Mouse (Mus musculus) neural tube, embryonic 15.5 days (tissue): Measurements from ENCODE around the gene Ly6g5b. TPM values are rescaled to one million over a fixed set of nuclear protein-coding genes. Genes with fewer than 3 reads are reported as not detected.
A peak's percentile ranks its signal among the peaks of the same experiment; 100 is the strongest.

Experiments used
- ATAC-seq: fragments of 200-750 bp; cut with Nextera tagmentation; 2 replicates; pipeline ENCODE4 v1.8.0; 2017; ENCODE audit warnings: mild to moderate bottlenecking, moderate TSS enrichment, moderate library complexity; ENCODE audit not compliant: low FRiP score
- H3K27ac ChIP-seq: fragments of 300-500 bp; sonication (generic); replicated peaks from 2 replicates; pipeline ENCODE4 v1.5.1; 2015; ENCODE audit warnings: mild to moderate bottlenecking, inconsistent platforms
- H3K27me3 ChIP-seq: fragments of 300-500 bp; sonication (generic); replicated peaks from 2 replicates; pipeline ENCODE4 v1.6.1; 2015; ENCODE audit warnings: inconsistent platforms
- H3K36me3 ChIP-seq: fragments of 300-500 bp; sonication (generic); 2 replicates; pipeline ENCODE4 v1.6.1; 2015; ENCODE audit warnings: inconsistent platforms
- H3K4me1 ChIP-seq: fragments of 300-500 bp; sonication (generic); 2 replicates; pipeline ENCODE4 v1.6.1; 2015; ENCODE audit warnings: inconsistent platforms
- H3K4me2 ChIP-seq: fragments of 300-500 bp; sonication (generic); 2 replicates; pipeline ENCODE4 v1.6.1; 2015; ENCODE audit warnings: inconsistent platforms, mild to moderate bottlenecking, moderate library complexity
- H3K4me3 ChIP-seq: fragments of 300-500 bp; sonication (generic); replicated peaks from 2 replicates; pipeline ENCODE4 v1.5.1; 2015; ENCODE audit warnings: mild to moderate bottlenecking, inconsistent platforms
- H3K9ac ChIP-seq: fragments of 300-500 bp; sonication (generic); replicated peaks from 2 replicates; pipeline ENCODE4 v1.6.1; 2015; ENCODE audit warnings: mild to moderate bottlenecking, inconsistent platforms
- H3K9me3 ChIP-seq: fragments of 300-500 bp; sonication (generic); replicated peaks from 2 replicates; pipeline ENCODE4 v1.6.1; 2016; ENCODE audit warnings: inconsistent platforms
- WGBS: fragments of 180-500 bp; shearing (Covaris S2); methylation state at CpG from one replicate; pipeline ENCODE4 v1.1.7; 2015; ENCODE audit warnings: mixed read lengths; 5-methylcytosine and 5-hydroxymethylcytosine counted together
- polyA plus RNA-seq: library from polyadenylated mRNA; unstranded; fragments of >200 nt; fragmentation: Nextera tagmentation; extraction: Ambion mirVana; gene quantifications from 2 replicates; pipeline ENCODE4 v1.2.1, GENCODE M21; 2015

Ly6g5b gene
- polyA plus RNA-seq, 1 experiment from 2014 or later = 1.5 TPM

DNA sequence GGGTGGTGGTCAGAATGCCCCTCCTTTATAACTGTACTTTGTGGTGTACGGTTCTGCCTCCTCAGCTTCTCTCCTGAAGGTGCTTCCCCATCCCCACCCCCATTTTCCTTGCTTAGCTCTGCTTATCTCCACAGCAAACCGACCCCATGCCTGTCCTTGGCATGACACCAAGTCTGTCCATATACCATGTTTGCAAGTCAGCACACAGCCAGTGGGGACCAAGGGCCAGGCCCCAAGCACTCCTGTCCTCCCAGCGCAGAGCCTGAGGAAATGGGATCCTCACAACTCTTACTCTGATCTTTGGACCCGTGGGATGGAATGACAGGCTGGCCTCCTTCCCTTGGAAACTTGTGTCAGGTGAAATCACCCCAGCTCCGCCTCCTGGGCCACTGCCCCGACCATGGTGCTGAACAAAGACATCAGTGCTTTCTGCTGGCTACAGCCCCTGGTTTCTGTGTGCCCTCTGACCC lies 12.0 kb downstream of the Ly6g5b start:
- WGBS = 76% methylated on average over 6 of the region's 6 CpGs
- Histone ChIP-seq H3K4me3 (no peak overlapping the region), H3K27me3 (no peaks in the 10 kb centered on the region), H3K4me2 (no peak overlapping the region), H3K9ac (no peak overlapping the region), H3K4me1 (peaks cover 4% of the 10 kb centered on the region; the same call in 1 of the 2 replicates), H3K27ac (no peak overlapping the region), H3K9me3 (no peaks in the 10 kb centered on the region), H3K36me3 (peaks cover 58% of the 10 kb centered on the region)
- no peak for ATAC-seq

- WGBS = 78% methylated on average over 8 of the region's 8 CpGs
- ATAC-seq = no peak
- no peak overlapping the region for H3K4me2 ChIP-seq
- H3K27ac ChIP-seq = no peak overlapping the region
- H3K9me3 ChIP-seq = no peaks in the 10 kb centered on the region
- peaks cover 4% of the 10 kb centered on the region; the same call in 1 of the 2 replicates for H3K4me1 ChIP-seq
- H3K9ac ChIP-seq = no peak overlapping the region
- no peak overlapping the region for H3K4me3 ChIP-seq
- H3K36me3 ChIP-seq = peaks cover 66% of the 10 kb centered on the region
- H3K27me3 ChIP-seq = no peaks in the 10 kb centered on the region
Measured at GRCm38 (mm10) chr17:35102299-35102698, 12.9 kb downstream of the Ly6g5b start.

GRCm38 (mm10) chr17:35101161-35101560 lies 14.1 kb downstream of the Ly6g5b start:
- 94% methylated on average over 11 of the region's 11 CpGs for WGBS
- peaks cover 4% of the 10 kb centered on the region; the same call in 1 of the 2 replicates for H3K4me1 ChIP-seq
- ATAC-seq = no peak

GRCm38 (mm10) chr17:35100196-35100765 lies 14.9 kb downstream of the Ly6g5b start:
- H3K4me3 ChIP-seq = no peak overlapping the region
- no peak overlapping the region for H3K9ac ChIP-seq
- 74% methylated on average over 10 of the region's 10 CpGs for WGBS
- no peaks in the 10 kb centered on the region for H3K4me1 ChIP-seq
- H3K27me3 ChIP-seq = no peaks in the 10 kb centered on the region
- peaks cover 82% of the 10 kb centered on the region for H3K36me3 ChIP-seq
- ATAC-seq = no peak
- no peaks in the 10 kb centered on the region for H3K9me3 ChIP-seq
- H3K27ac ChIP-seq = no peak overlapping the region
- H3K4me2 ChIP-seq = no peak overlapping the region

More at GRCm38 (mm10) chr17:35101161-35101560, 14.1 kb downstream of the Ly6g5b start:
- Histone ChIP-seq H3K27me3 (no peaks in the 10 kb centered on the region), H3K4me2 (no peak overlapping the region), H3K36me3 (peaks cover 77% of the 10 kb centered on the region), H3K27ac (no peak overlapping the region), H3K9ac (no peak overlapping the region), H3K9me3 (no peaks in the 10 kb centered on the region), H3K4me3 (no peak overlapping the region)

GRCm38 (mm10) chr17:35097164-35097655 lies 18.0 kb downstream of the Ly6g5b start:
- no peak overlapping the region for H3K4me3 ChIP-seq
- H3K36me3 ChIP-seq = peaks cover 92% of the 10 kb centered on the region
- H3K4me1 ChIP-seq = no peaks in the 10 kb centered on the region
- H3K9ac ChIP-seq = no peak overlapping the region
- H3K27ac ChIP-seq = no peak overlapping the region
- ATAC-seq = no peak
- no peaks in the 10 kb centered on the region for H3K9me3 ChIP-seq
- WGBS = 82% methylated on average over 12 of the region's 12 CpGs
- no peak overlapping the region for H3K4me2 ChIP-seq
- H3K27me3 ChIP-seq = no peaks in the 10 kb centered on the region

DNA sequence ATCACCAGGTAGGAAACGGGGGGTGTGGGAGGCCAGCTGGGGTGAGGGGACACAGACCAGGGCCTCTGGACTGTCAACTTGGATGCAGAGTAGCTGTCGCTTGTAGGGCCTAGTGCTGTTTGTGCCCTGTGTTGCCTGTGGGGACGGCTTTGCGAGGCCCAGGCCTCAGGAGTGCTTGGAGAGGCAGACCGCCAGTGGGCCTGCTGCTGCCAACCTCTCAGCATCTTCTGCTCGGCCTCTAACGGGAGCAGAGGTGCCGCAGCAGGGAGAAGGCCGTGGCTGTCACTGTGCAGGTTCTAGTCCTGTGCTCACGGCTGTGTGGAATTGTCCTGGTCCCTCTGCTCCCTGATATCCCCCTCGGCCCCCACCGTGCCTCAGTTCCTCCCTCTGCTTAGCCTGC lies 18.6 kb downstream of the Ly6g5b start:
- WGBS = 87% methylated on average over 12 of the region's 12 CpGs

GRCm38 (mm10) chr17:35094475-35095365 lies 20.5 kb downstream of the Ly6g5b start:
- H3K4me1 ChIP-seq = peaks cover 14% of the 10 kb centered on the region
- 94% methylated on average over 15 of the region's 15 CpGs for WGBS
- no peak overlapping the region for H3K4me3 ChIP-seq
- no peak overlapping the region for H3K9ac ChIP-seq
- H3K27ac ChIP-seq = no peak overlapping the region
- peaks cover 80% of the 10 kb centered on the region for H3K36me3 ChIP-seq
- H3K9me3 ChIP-seq = no peaks in the 10 kb centered on the region
- ATAC-seq = no peak
- H3K27me3 ChIP-seq = no peaks in the 10 kb centered on the region
- H3K4me2 ChIP-seq = no peak overlapping the region

More for the DNA sequence above, 18.6 kb downstream of the Ly6g5b start:
- Histone ChIP-seq H3K27ac (no peak overlapping the region), H3K36me3 (peaks cover 90% of the 10 kb centered on the region), H3K4me1 (no peaks in the 10 kb centered on the region), H3K4me3 (no peak overlapping the region), H3K27me3 (no peaks in the 10 kb centered on the region), H3K9me3 (no peaks in the 10 kb centered on the region), H3K4me2 (no peak overlapping the region), H3K9ac (no peak overlapping the region)
- no peak for ATAC-seq

- peaks cover 15% of the 10 kb centered on the region for H3K4me1 ChIP-seq
- no peak overlapping the region for H3K4me2 ChIP-seq
- no peak for ATAC-seq
- H3K27ac ChIP-seq = no peak overlapping the region
- H3K9ac ChIP-seq = no peak overlapping the region
- no peaks in the 10 kb centered on the region for H3K9me3 ChIP-seq
- no peak overlapping the region for H3K4me3 ChIP-seq
- peaks cover 62% of the 10 kb centered on the region for H3K36me3 ChIP-seq
- no peaks in the 10 kb centered on the region for H3K27me3 ChIP-seq
- WGBS = 93% methylated on average over 14 of the region's 14 CpGs
Measured at GRCm38 (mm10) chr17:35092403-35093198, 22.6 kb downstream of the Ly6g5b start.

- Histone ChIP-seq H3K4me2 (peak overlapping the region; percentile 68), H3K27ac (peak overlapping the region; percentile 99), H3K4me1 (peaks cover 15% of the 10 kb centered on the region), H3K27me3 (no peaks in the 10 kb centered on the region), H3K36me3 (peaks cover 43% of the 10 kb centered on the region), H3K9me3 (no peaks in the 10 kb centered on the region), H3K4me3 (peak overlapping the region; percentile 69), H3K9ac (peak overlapping the region; percentile 95)
- WGBS = 46% methylated on average over 8 of the region's 8 CpGs
- no peak for ATAC-seq
Measured at GRCm38 (mm10) chr17:35090166-35090932, 24.9 kb downstream of the Ly6g5b start.

DNA sequence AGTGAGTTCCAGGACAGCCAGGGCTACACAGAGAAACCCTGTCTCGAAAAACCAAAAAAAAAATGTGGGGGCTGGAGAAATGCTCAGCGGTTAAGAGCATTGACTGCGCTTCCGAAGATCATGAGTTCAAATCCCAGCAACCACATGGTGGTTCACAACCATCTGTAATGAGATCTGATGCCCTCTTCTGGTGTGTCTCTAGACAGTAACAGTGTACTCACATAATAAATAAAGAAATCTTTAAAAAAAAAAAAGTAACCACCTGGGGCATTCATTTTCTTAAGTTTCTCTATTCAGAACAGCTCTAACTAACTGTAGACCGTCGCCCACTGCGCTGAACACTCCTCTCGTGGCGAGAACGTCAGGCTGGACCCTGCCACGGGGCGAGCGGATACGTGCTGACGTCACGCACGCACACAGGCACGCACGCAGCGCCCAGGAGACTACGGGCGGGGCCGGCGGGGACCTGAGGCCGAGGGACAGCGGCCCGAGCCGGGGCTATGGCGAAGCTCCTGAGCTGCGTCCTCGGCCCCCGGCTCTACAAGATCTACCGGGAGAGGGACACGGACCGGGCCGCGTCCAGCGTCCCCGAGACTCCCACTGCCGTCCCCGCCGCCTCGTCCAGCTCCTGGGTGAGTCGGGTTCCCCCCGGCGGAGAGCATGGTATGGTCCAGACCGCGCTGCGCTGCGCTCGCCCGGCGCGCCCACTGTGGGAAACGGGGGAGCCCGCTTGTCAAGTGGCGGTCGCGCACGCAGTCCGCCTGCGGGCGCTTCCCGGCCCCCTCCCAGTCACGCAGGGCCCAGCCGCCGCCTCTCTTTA lies 26.2 kb downstream of the Ly6g5b start, which contains the start of gene Abhd16a:
TSS of gene Abhd16a (plus strand) at position 439 of the 820 bp plus-strand sequence.
- H3K36me3 ChIP-seq = peaks cover 30% of the 10 kb centered on the region
- ATAC-seq = peak; percentile 98
- peak within 1 kb of the TSS; percentile 68 for H3K4me2 ChIP-seq
- peak within 1 kb of the TSS; percentile 99 for H3K27ac ChIP-seq
- H3K4me3 ChIP-seq = peak within 1 kb of the TSS; percentile 69
- H3K9me3 ChIP-seq = no peaks in the 10 kb centered on the region
- no peaks in the 10 kb centered on the region for H3K27me3 ChIP-seq
- WGBS = 3% methylated on average over 67 of the region's 67 CpGs
- H3K9ac ChIP-seq = peak within 1 kb of the TSS; percentile 95
- peaks cover 15% of the 10 kb centered on the region for H3K4me1 ChIP-seq
